Mouse (Mus musculus) heart, postnatal 36 days (tissue): ENCODE results near the gene Cox7a2. TPM values are rescaled to one million over a fixed set of nuclear protein-coding genes. Genes with fewer than 3 reads are reported as not detected.

ENCODE experiments used
- DNase-seq, 2 experiments: peaks; one replicate each; pipeline ENCODE4 v3.0.0; 2021 to 2022
- intact Hi-C: fragments of 180-260 bp; cut with DNase I; formaldehyde crosslinking; loops from one replicate; pipeline ENCODE4 v1.15.1; 2025
- total RNA-seq, 2 experiments: library from RNA; stranded (reverse); gene quantifications; 2 replicates each; pipeline ENCODE4 v1.2.3; 2021

The Cox7a2 gene
- total RNA-seq, 2 experiments from 2014 or later: 1,024 to 1,052 TPM

DNA sequence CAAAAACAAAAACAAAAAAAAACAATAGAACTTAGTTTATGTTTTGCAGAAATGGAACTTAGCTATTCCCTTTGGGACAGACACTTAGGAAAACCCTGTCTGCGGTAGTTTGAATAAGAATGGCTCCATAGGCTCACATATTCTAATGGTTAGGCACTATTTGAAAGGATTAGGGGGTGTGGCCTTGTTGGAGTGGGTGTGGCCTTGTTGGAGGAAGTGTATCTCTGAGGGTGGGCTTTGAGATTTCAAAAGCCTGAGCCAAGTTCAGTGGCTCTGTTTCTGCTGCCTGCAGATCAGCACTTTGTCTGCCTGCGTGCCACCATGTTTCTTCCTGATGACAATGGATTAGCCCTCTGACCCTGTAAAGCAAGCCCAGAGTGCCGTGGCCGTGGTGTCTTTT lies 14.6 kb downstream of the Cox7a2 start:
- no peak for DNase-seq
- intact Hi-C loops: no loop called here

GRCm38 (mm10) chr9:79735608-79736007 lies 24.1 kb downstream of the Cox7a2 start:
- DNase-seq: no peak
- intact Hi-C loops: no loop called here

GRCm38 (mm10) chr9:79730301-79730700 lies 29.4 kb downstream of the Cox7a2 start:
- intact Hi-C loops: no loop called here
- no peak for DNase-seq

- intact Hi-C loops: loop anchor here (5.0 kb wide), 1 partner anchor 1021 kb away; no protein-coding TSS in a partner anchor
Observed at GRCm38 (mm10) chr9:79723090-79723489, 36.6 kb downstream of the Cox7a2 start.

DNA sequence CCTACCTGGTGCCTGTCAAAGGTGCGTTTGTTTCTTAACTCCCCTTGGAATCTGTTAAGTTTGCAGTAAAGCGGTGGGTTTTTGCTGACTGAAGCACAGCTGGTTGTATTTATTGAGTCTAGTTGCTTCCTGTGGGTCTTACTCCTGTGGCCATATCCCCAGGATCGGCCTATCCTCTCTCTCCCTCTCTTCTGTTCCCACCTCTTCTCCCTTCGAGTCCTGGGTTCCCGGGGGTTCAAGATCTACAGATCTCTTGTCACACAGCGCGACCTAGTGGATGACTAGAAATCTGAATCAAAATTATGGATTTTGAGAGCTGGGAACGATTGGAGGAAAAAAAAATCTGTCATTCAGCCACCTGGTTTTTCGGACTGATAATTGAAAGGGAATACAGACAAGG lies 38.6 kb downstream of the Cox7a2 start:
- DNase-seq: peak; percentile 40 to 46
- intact Hi-C loops: loop anchor here (1.0 to 5.0 kb wide), 4 partner anchors 612 to 1019 kb away; no protein-coding TSS in a partner anchor

More at GRCm38 (mm10) chr9:79723090-79723489, 36.6 kb downstream of the Cox7a2 start:
- DNase-seq: no peak

GRCm38 (mm10) chr9:79720143-79720542 lies 39.5 kb downstream of the Cox7a2 start:
- no peak for DNase-seq
- intact Hi-C loops: loop anchor here (2.0 to 5.0 kb wide), 2 partner anchors 675 to 1018 kb away; no protein-coding TSS in a partner anchor

DNA sequence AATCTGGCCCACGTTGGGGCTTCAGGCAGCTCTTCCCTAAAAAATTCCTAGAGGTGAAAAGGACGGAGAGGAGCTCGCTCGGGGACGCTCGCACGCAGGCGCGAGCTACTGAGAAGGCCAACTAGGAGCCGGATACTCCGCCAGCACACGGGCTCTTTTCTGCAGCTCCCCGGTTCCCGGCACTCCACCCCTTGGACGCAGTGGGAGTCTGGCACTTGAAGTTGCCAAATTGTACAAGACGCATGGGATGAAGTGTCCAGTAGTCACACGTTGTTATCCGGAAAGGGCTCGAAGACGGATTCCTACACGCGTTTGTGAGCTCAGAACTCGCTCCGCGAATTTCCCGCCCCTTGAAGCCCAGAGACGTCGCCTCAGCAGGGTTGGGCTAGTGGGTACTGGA lies 40.2 kb downstream of the Cox7a2 start:
- DNase-seq: peak in 1 of 2 experiments; percentile 34
- intact Hi-C loops: loop anchor here (5.0 to 10.0 kb wide), 2 partner anchors 275 to 352 kb away; no protein-coding TSS in a partner anchor

GRCm38 (mm10) chr9:79718481-79719370 lies 41.0 kb downstream of the Cox7a2 start, which contains the start of gene Col12a1:
Gene Col12a1, minus strand, starts transcription at chr9:79718831.
- intact Hi-C loops: loop anchor here (5.0 to 10.0 kb wide), 2 partner anchors 274 to 351 kb away; no protein-coding TSS in a partner anchor
- DNase-seq: peak; percentile 62 to 71

- DNase-seq: peak in 1 of 2 experiments; percentile 14
- intact Hi-C loops: loop anchor here (5.0 to 10.0 kb wide), 2 partner anchors 273 to 351 kb away; no protein-coding TSS in a partner anchor
Observed at GRCm38 (mm10) chr9:79717836-79718475, 41.7 kb downstream of the Cox7a2 start.

GRCm38 (mm10) chr9:79716909-79717835 lies 42.5 kb downstream of the Cox7a2 start:
- peak; percentile 61 to 73 for DNase-seq
- intact Hi-C loops: loop anchor here (5.0 to 10.0 kb wide), 2 partner anchors 272 to 350 kb away; no protein-coding TSS in a partner anchor

DNA sequence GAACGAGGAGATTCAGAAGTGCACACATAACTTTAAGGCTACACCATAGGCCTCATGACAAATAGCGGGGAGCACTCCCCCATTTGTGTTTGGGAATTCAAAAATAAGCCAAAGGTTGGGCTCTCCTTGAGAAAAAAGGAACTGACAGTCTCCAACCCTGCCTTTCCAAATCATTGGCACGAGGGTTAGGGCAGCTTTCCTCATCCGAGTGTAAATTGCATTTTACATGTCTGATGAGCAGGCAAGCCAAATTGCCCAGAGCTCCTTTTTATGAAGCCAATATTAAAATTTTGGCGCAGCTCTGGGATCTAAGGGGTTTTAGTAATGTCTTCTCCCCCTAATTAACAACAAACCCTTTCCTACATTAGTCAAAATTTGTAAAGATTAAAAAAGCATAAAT lies 43.2 kb downstream of the Cox7a2 start:
- DNase-seq: no peak
- intact Hi-C loops: loop anchor here (5.0 to 10.0 kb wide), 2 partner anchors 272 to 349 kb away; no protein-coding TSS in a partner anchor

GRCm38 (mm10) chr9:79714471-79715045 lies 45.1 kb downstream of the Cox7a2 start:
- intact Hi-C loops: loop anchor here (5.0 to 10.0 kb wide), 2 partner anchors 270 to 347 kb away; no protein-coding TSS in a partner anchor
- peak; percentile 52 to 70 for DNase-seq

Other genes starting within 250 kb of the Cox7a2 start
- under 1 TPM; 0.94 to 0.95 TPM for gene Col12a1, start 41.0 kb downstream of the Cox7a2 start, total RNA-seq
- 10 to 100 TPM; 58.8 to 62.6 TPM for gene Tmem30a, start 33.6 kb upstream of the Cox7a2 start, total RNA-seq